Mouse (Mus musculus) adipocyte (in vitro differentiated cells): ENCODE measurements at regions not wholly inside any gene's neighbourhood (a gene's known extent, or its start where the extent isn't known, plus 50 kb on each side); places are given as distances from the start of the nearest gene placed in this dataset.

Experiments
- DNase-seq: peaks from one replicate; pipeline ENCODE4 v3.0.0-alpha.2; 2016; ENCODE audit warnings: low spot score

GRCm38 (mm10) chr10:99461446-99461966 lies 198.5 kb downstream of the Dusp6 start:
- no peak for DNase-seq

- no peak for DNase-seq
Observed at GRCm38 (mm10) chr10:99466695-99467094, 203.7 kb downstream of the Dusp6 start.

GRCm38 (mm10) chr10:99467319-99467842 lies 204.3 kb downstream of the Dusp6 start:
- no peak for DNase-seq

GRCm38 (mm10) chr10:99468971-99469370 lies 205.9 kb downstream of the Dusp6 start:
- no peak for DNase-seq

- no peak for DNase-seq
Observed at GRCm38 (mm10) chr10:99471832-99472497, 208.9 kb downstream of the Dusp6 start.

- DNase-seq: no peak
Observed at GRCm38 (mm10) chr10:99472806-99473205, 209.8 kb downstream of the Dusp6 start.

GRCm38 (mm10) chr10:99473758-99474157 lies 210.7 kb downstream of the Dusp6 start:
- no peak for DNase-seq

- DNase-seq: no peak
Observed at GRCm38 (mm10) chr10:99474546-99474945, 211.5 kb downstream of the Dusp6 start.

- DNase-seq: no peak
Observed at GRCm38 (mm10) chr10:99476214-99476613, 213.2 kb downstream of the Dusp6 start.

GRCm38 (mm10) chr10:99476776-99477175 lies 213.7 kb downstream of the Dusp6 start:
- DNase-seq: no peak

- DNase-seq: no peak
Observed at GRCm38 (mm10) chr10:99480573-99480972, 217.5 kb downstream of the Dusp6 start.

GRCm38 (mm10) chr10:99482009-99482408 lies 219.0 kb downstream of the Dusp6 start:
- DNase-seq: no peak

- no peak for DNase-seq
Observed at GRCm38 (mm10) chr10:99488195-99489080, 225.4 kb downstream of the Dusp6 start.

- DNase-seq: no peak
Observed at GRCm38 (mm10) chr10:99511514-99512237, 247.8 kb downstream of the Csl start.

GRCm38 (mm10) chr10:99517944-99518343 lies 241.5 kb downstream of the Csl start:
- DNase-seq: no peak

- no peak for DNase-seq
Observed at GRCm38 (mm10) chr10:99519479-99519878, 240.0 kb downstream of the Csl start.

- DNase-seq: no peak
Observed at GRCm38 (mm10) chr10:99523817-99524216, 235.6 kb downstream of the Csl start.

- no peak for DNase-seq
Observed at GRCm38 (mm10) chr10:99524273-99525212, 234.9 kb downstream of the Csl start.

GRCm38 (mm10) chr10:99526148-99526547 lies 233.3 kb downstream of the Csl start:
- DNase-seq: no peak

- DNase-seq: no peak
Observed at GRCm38 (mm10) chr10:99526561-99526960, 232.9 kb downstream of the Csl start.

- peak; percentile 29 for DNase-seq
Observed at GRCm38 (mm10) chr10:99531104-99531503, 228.4 kb downstream of the Csl start.
